Mouse (Mus musculus): ENCODE data around the gene Prame. TPM values are rescaled to one million over a fixed set of nuclear protein-coding genes. Genes with fewer than 3 reads are reported as not detected.
"Not testable (repeated sequence)": the region's sequence is repeated elsewhere in the genome, so short reads cannot be mapped to it uniquely, and the experiment has no call there.

Gene Prame
- total RNA-seq (2021), result not detected
- long read RNA-seq, experiment 1, result 0 reads
- long read RNA-seq, experiment 2, result 0 reads

GRCm38 (mm10) chrX:135627605-135628004 lies at the start of gene Prame:
Gene Prame (minus strand): TSS chrX:135627705.
- DNase-seq, result no peak
- intact Hi-C loops (cut with DNase I; ENCODE audit: low total_unique reads), result no loop called here

DNA sequence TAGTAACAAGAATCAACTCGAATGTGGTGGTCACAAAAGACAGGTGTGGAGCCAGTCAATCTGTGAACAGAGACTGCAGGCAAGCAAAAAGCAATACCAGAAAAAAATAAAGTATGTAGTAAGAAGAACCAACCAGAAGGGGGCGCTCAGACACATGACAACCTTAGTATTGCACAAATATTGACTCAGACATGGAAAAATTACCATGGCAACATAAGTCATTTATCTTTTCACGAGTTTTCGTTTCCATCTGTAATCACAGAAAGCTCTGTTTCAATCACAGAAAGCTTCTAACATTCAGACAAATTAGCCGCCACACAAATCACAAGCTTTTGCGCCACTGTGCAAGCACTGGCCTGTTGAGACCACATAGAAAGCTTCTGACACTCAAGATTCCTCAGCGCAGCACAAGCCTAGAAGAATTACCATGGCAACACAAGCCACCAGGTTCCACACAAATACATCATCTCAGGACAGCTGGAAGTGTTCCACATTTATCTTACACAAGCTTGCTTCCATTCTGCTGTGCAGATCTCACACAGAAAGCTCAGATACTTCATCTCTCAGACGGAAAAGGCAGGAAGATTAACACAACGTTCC lies 24.8 kb upstream of the Prame start:
- no peak for DNase-seq

DNA sequence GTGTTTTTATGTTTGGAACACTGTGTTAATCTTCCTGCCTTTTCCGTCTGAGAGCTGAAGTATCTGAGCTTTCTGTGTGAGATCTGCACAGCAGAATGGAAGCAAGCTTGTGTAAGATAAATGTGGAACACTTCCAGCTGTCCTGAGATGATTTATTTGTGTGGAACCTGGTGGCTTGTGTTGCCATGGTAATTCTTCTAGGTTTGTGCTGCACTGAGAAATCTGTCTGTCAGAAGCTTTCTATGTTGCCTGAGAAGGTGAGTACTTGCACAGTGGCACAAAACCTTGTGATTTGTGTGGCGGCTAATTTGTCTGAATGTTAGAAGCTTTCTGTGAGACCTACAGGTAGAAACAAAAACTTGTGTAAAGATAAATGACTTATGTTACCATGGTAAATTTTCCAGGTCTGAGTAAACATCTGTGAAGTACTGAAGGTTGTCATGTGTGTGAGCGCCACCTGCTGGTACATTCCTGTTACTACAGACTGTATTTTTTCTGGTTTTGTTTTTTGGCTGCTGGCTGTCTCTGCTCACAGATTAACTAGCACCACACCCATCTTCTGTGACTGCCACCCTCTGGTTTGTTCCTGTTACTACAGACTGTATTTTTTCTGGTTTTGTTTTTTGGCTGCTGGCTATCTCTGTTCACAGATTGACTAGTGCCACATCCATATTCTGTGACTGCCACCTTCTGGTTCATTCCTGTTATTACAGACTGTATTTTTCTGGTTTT lies 26.0 kb downstream of the Prame start:
- intact Hi-C loops (cut with DNase I; ENCODE audit: low total_unique reads), result loop anchor here (5.0 kb wide), 1 partner anchor 46 kb away; no protein-coding TSS in a partner anchor
- DNase-seq, result peak; percentile 5

More for the DNA sequence above, 24.8 kb upstream of the Prame start:
- intact Hi-C loops (cut with DNase I; ENCODE audit: low total_unique reads), result no loop called here

DNA sequence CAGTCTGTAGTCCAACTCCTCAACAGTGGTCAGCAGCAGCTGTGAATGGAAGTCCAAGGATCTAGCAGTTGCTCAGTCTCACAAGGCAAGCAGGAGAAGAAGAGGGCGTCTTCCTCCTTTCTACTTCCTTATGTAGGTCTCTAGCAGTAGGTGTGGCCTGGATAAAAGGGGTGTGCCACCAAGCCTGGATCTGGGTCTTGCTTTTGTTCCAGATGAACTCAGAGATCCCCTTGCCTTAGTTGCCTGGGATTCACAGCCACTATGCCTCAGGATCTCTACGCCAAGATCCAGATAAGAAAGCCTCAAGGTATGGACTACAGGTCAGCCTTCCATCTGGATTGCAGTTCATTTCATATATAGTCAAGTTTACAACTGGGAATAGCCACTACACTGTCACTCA lies 28.8 kb downstream of the Prame start, which contains the start of gene Nxf7:
Gene Nxf7 (minus strand): TSS at position 101 of the 400 bp plus-strand sequence.
- intact Hi-C loops (cut with DNase I; ENCODE audit: low total_unique reads), result no loop called here
- DNase-seq, result no peak

GRCm38 (mm10) chrX:135598096-135598495 lies 29.4 kb downstream of the Prame start:
- DNase-seq, result no peak
- intact Hi-C loops (cut with DNase I; ENCODE audit: low total_unique reads), result no loop called here

DNA sequence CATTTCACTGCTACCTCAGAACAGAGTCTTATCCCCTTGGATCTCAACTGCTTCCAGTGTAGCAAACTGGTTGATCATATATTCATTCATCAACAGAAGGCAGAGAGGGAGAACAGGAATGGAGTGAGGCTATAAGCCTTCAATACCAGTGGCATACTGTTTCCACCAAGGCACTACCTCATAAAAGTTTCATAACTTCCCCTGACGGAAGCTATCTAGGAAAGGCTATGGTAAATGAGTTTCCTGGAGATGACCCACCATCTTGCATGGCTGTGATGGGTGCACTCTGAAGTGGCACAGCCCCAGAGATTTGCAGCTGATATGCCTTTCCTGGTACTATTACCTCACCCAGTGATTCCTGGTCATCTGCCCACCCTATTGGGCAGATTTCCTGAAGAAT lies 51.1 kb downstream of the Prame start:
- no peak for DNase-seq
- intact Hi-C loops (cut with DNase I; ENCODE audit: low total_unique reads), result no loop called here

GRCm38 (mm10) chrX:135574958-135575628 lies 52.4 kb downstream of the Prame start:
- DNase-seq; intact Hi-C loops (cut with DNase I; ENCODE audit: low total_unique reads): not testable (repeated sequence)

GRCm38 (mm10) chrX:135574261-135574957 lies 53.1 kb downstream of the Prame start:
- DNase-seq; intact Hi-C loops (cut with DNase I; ENCODE audit: low total_unique reads): not testable (repeated sequence)

- peak; percentile 13 for DNase-seq
- intact Hi-C loops (cut with DNase I; ENCODE audit: low total_unique reads), result not testable (repeated sequence)
Observed at GRCm38 (mm10) chrX:135569467-135569866, 58.0 kb downstream of the Prame start.

- DNase-seq; intact Hi-C loops (cut with DNase I; ENCODE audit: low total_unique reads): not testable (repeated sequence)
Observed at GRCm38 (mm10) chrX:135564934-135565333, 62.6 kb downstream of the Prame start.

Other genes with a start within 250 kb of the Prame start
- not detected for gene Gm7903, start 193.9 kb downstream of the Prame start, total RNA-seq (2021)
- gene AV320801, start 133.1 kb downstream of the Prame start, total RNA-seq (2021), result not detected
- gene Nxf7, start 28.9 kb downstream of the Prame start, total RNA-seq (2021), result not detected
- gene Tcp11x2, start 66.1 kb upstream of the Prame start, total RNA-seq (2021), result not detected
- not detected for gene Tmsb15a, start 97.6 kb upstream of the Prame start, total RNA-seq (2021)
- 1 to 10 TPM; 3.5 to 3.9 TPM for gene Armcx5, start 115.0 kb upstream of the Prame start, total RNA-seq (2021)
- gene Gprasp1, start 115.0 kb upstream of the Prame start, total RNA-seq (2021), result 10 to 100 TPM; 14.6 to 17.4 TPM
- gene Bhlhb9, start 169.9 kb upstream of the Prame start, total RNA-seq (2021), result 1 to 10 TPM; 7.9 to 8.8 TPM
- 1 to 10 TPM; 1.4 to 2.1 TPM for gene Gprasp2, start 211.3 kb upstream of the Prame start, total RNA-seq (2021)